Comparison of ENCODE assay signal across 24 mouse cellular contexts in the genomic region with DNA sequence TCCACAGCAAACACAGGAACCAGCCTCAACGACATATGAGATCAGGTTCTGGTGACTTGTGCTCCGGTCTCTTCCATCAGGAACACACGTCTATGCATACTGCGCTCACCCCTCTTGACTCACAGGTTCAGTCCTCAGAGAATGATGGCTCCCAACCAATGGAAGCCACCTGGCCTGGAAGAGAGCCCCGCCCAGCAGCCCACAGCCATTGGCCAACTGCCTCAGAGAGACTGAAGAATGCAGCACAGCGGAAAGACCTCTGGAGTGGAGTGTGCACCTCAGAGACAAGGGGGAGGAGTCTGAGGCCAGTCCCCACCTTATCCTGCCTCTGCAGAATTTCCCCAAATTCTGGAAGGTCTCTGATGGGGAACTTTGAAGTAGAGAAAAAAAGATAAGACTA. TPM values are rescaled to one million over a fixed set of nuclear protein-coding genes. Genes with fewer than 3 reads are reported as not detected.
DNase-seq lines count a peak whose midpoint lies in the region; ATAC-seq and TF ChIP-seq lines count a peak whose summit lies in the region.
"Had no signal": no experiment of that assay in that cellular context is flagged by ENCODE, and none has a peak within 500 bp of the region (broad histone marks: within the 10 kb centered on the region; RNA-seq: fewer than 3 reads in every experiment).

No protein-coding gene starts in this region.

- no peaks in the 10 kb centered on the region for H3K36me3 ChIP-seq in liver, embryonic 11.5 days (ENCODE audit: control insufficient read depth, insufficient read depth, low read length)
- H3K36me3 ChIP-seq in lung, embryonic 16.5 days (ENCODE audit: control insufficient read depth, insufficient read depth, low read length): no peaks in the 10 kb centered on the region
- H3K36me3 ChIP-seq in ES-E14 (ENCODE audit: control insufficient read depth, insufficient read depth, low read length, poor library complexity, severe bottlenecking): no peaks in the 10 kb centered on the region
- no peaks in the 10 kb centered on the region for H3K36me3 ChIP-seq in liver, embryonic 13.5 days
- H3K36me3 ChIP-seq in intestine, embryonic 16.5 days (ENCODE audit: control insufficient read depth, insufficient read depth, low read length): no peaks in the 10 kb centered on the region
- H3K36me3 ChIP-seq: G1E; heart, embryonic 10.5 days; heart, embryonic 15.5 days had no signal

- no peaks in the 10 kb centered on the region for H3K27me3 ChIP-seq in liver, embryonic 11.5 days (replicated peaks; ENCODE audit: control insufficient read depth, insufficient read depth, low read length)
- no peaks in the 10 kb centered on the region for H3K27me3 ChIP-seq in lung, embryonic 16.5 days (ENCODE audit: control insufficient read depth, insufficient read depth, low read depth, low read length)
- 0 out of 2 replicates have a peak, but pooled peaks cover 3% of the 10 kb centered on the region for H3K27me3 ChIP-seq in liver, embryonic 13.5 days
- H3K27me3 ChIP-seq in intestine, embryonic 16.5 days (replicated peaks; ENCODE audit: control insufficient read depth, insufficient read depth, low read length): no peaks in the 10 kb centered on the region
- H3K27me3 ChIP-seq: CH12.LX; heart, embryonic 15.5 days had no signal

- in situ Hi-C loops in ES-E14 (cut with MboI; ENCODE audit: low sequenced_read_pairs in 2 of 2, unreplicated experiment in 2 of 2): no loop called here

- no peak overlapping the region for H3K4me3 ChIP-seq in liver, embryonic 11.5 days (ENCODE audit: low read depth, low read length)
- no peak overlapping the region for H3K4me3 ChIP-seq in lung, embryonic 16.5 days (ENCODE audit: low read length)
- no peak overlapping the region for H3K4me3 ChIP-seq in ES-E14 (ENCODE audit: insufficient read depth in 1 of 2, low read depth in 1 of 2, low read length in 2 of 2, poor library complexity in 1 of 2, severe bottlenecking in 1 of 2)
- no peak overlapping the region for H3K4me3 ChIP-seq in liver, embryonic 13.5 days (replicated peaks)
- H3K4me3 ChIP-seq in intestine, embryonic 16.5 days (ENCODE audit: low read length): no peak overlapping the region
- H3K4me3 ChIP-seq: forebrain, embryonic 13.5 days; heart, embryonic 10.5 days; heart, embryonic 15.5 days had no signal

- 70% methylated on average over 6 of the region's 6 CpGs for WGBS in liver, embryonic 11.5 days
- WGBS in lung, embryonic 16.5 days: 56% methylated on average over 6 of the region's 6 CpGs
- WGBS in liver, embryonic 13.5 days (ENCODE audit: insufficient replicate concordance): 68% methylated on average over 6 of the region's 6 CpGs
- WGBS in intestine, embryonic 16.5 days: 83% methylated on average over 6 of the region's 6 CpGs

- peak; percentile 25; the same call in 1 of the 2 replicates for ATAC-seq in liver, embryonic 11.5 days (replicated peaks; ENCODE audit: low FRiP score)
- peak; percentile 30 for ATAC-seq in lung, embryonic 16.5 days (ENCODE audit: low read depth)
- peak; percentile 25; the same call in 1 of the 2 replicates for ATAC-seq in liver, embryonic 13.5 days (ENCODE audit: low read depth)
- ATAC-seq in intestine, embryonic 16.5 days: no peak
- ATAC-seq: activated CD4-positive, CD25-positive, alpha-beta regulatory T cell, adult 4 months had no signal

- no peak for DNase-seq in liver, embryonic 11.5 days (ENCODE audit: low spot score)
- no peak for DNase-seq in liver
- DNase-seq in lung, postnatal 25 days (ENCODE audit: low spot score): no peak
- peak; percentile 40 for DNase-seq in ES-E14 (ENCODE audit: low read depth, low spot score)
- no peak for DNase-seq in liver, embryonic 13.5 days
- DNase-seq: adrenal gland, postnatal 14 days; cerebellum, adult 11-12 months; cerebellum, adult 9-10 months; cerebellum, postnatal 25 days; gastrocnemius, postnatal 36 days; heart, adult 11 months; heart, postnatal 14 days had no signal

- H3K4me2 ChIP-seq in liver, embryonic 11.5 days: no peak overlapping the region
- H3K4me2 ChIP-seq in lung, embryonic 16.5 days (ENCODE audit: low read depth, low read length): no peak overlapping the region
- no peak overlapping the region for H3K4me2 ChIP-seq in liver, embryonic 13.5 days
- H3K4me2 ChIP-seq in intestine, embryonic 16.5 days (ENCODE audit: low read depth, low read length): no peak overlapping the region
- H3K4me2 ChIP-seq: heart, embryonic 15.5 days had no signal

- no peak overlapping the region for H3K9ac ChIP-seq in liver, embryonic 11.5 days (ENCODE audit: low read depth, low read length)
- H3K9ac ChIP-seq in lung, embryonic 16.5 days (ENCODE audit: low read length): no peak overlapping the region
- no peak overlapping the region for H3K9ac ChIP-seq in ES-E14 (ENCODE audit: insufficient read depth, low read depth, low read length, poor library complexity, severe bottlenecking)
- H3K9ac ChIP-seq in liver, embryonic 13.5 days: no peak overlapping the region
- H3K9ac ChIP-seq in intestine, embryonic 16.5 days (ENCODE audit: low read depth, low read length): no peak overlapping the region
- H3K9ac ChIP-seq: forebrain, embryonic 13.5 days; heart, embryonic 15.5 days; hindbrain, embryonic 14.5 days had no signal

- no peaks in the 10 kb centered on the region for H3K9me3 ChIP-seq in liver, embryonic 11.5 days (ENCODE audit: control insufficient read depth, low read length)
- no peaks in the 10 kb centered on the region for H3K9me3 ChIP-seq in lung, embryonic 16.5 days (ENCODE audit: control insufficient read depth, low read length)
- H3K9me3 ChIP-seq in ES-E14 (ENCODE audit: control insufficient read depth, insufficient read depth, low read depth, low read length): no peaks in the 10 kb centered on the region
- H3K9me3 ChIP-seq in liver, embryonic 13.5 days (replicated peaks): no peaks in the 10 kb centered on the region
- no peaks in the 10 kb centered on the region for H3K9me3 ChIP-seq in intestine, embryonic 16.5 days (ENCODE audit: control insufficient read depth, low read length)
- H3K9me3 ChIP-seq: forebrain, embryonic 13.5 days; G1E; heart, embryonic 10.5 days; heart, embryonic 15.5 days had no signal

- H3K4me1 ChIP-seq in liver, embryonic 11.5 days (replicated peaks; ENCODE audit: control insufficient read depth, insufficient read depth, low read length): peaks cover 4% of the 10 kb centered on the region; the same call in 1 of the 2 replicates
- peaks cover 24% of the 10 kb centered on the region for H3K4me1 ChIP-seq in lung, embryonic 16.5 days (replicated peaks; ENCODE audit: control insufficient read depth, insufficient read depth, low read length)
- peaks cover 2 to 7% of the 10 kb centered on the region in 2 experiments; a peak in 1 of 4 replicates for H3K4me1 ChIP-seq in ES-E14 (ENCODE audit: control insufficient read depth in 2 of 2, insufficient read depth in 2 of 2, low read length in 2 of 2, poor library complexity in 1 of 2)
- H3K4me1 ChIP-seq in liver, embryonic 13.5 days (replicated peaks): peaks cover 21% of the 10 kb centered on the region
- H3K4me1 ChIP-seq in intestine, embryonic 16.5 days (ENCODE audit: control insufficient read depth, insufficient read depth, low read length): peaks cover 7% of the 10 kb centered on the region; the same call in 1 of the 2 replicates
- H3K4me1 ChIP-seq: forebrain, embryonic 13.5 days had no signal

- no peak overlapping the region for H3K27ac ChIP-seq in liver, embryonic 11.5 days (ENCODE audit: low read depth, low read length)
- H3K27ac ChIP-seq in lung, embryonic 16.5 days (ENCODE audit: low read length): peak overlapping the region; percentile 57
- no peak overlapping the region for H3K27ac ChIP-seq in ES-E14 (ENCODE audit: insufficient read depth, low read depth, low read length, poor library complexity, severe bottlenecking)
- H3K27ac ChIP-seq in liver, embryonic 13.5 days: no peak overlapping the region
- H3K27ac ChIP-seq in intestine, embryonic 16.5 days (ENCODE audit: low read length): no peak overlapping the region
- H3K27ac ChIP-seq: forebrain, embryonic 13.5 days; heart, embryonic 15.5 days; hindbrain, embryonic 14.5 days had no signal

TF ChIP-seq in ES-E14, 5 proteins besides CTCF, POLR2A, EP300 and RAD21:
- TF ChIP-seq ZC3H11A (IDR thresholded peaks at IDR 0.05; ENCODE audit: borderline replicate concordance, low read depth, low read length): no peak
- no peak for TF ChIP-seq ZNF384 (IDR thresholded peaks at IDR 0.05; ENCODE audit: low read depth, low read length)
- no peak for TF ChIP-seq MAFK (IDR thresholded peaks at IDR 0.05; ENCODE audit: insufficient read depth, low read depth, low read length)
- no peak for TF ChIP-seq CHD2 (IDR thresholded peaks at IDR 0.05; ENCODE audit: low read depth, low read length)
- TF ChIP-seq HCFC1 (IDR thresholded peaks at IDR 0.05; ENCODE audit: borderline replicate concordance, insufficient read depth, low read length): no peak

RNA-seq across cellular contexts. Expression of a gene that starts 36.0 kb away (rescaled TPM):
- polyA plus RNA-seq in liver, embryonic 11.5 days (2014; fragmentation: Nextera tagmentation; extraction: Ambion mirVana): 0.16 TPM in 1 of 2 replicates, not detected in the other
- 2.9 and 4.2 TPM in 2 replicates for polyA plus RNA-seq in lung, embryonic 16.5 days (2015; fragmentation: Nextera tagmentation; extraction: Ambion mirVana)
- total RNA-seq in ES-E14 (2012; rRNA removed): 0.11 and 0.22 TPM in 2 replicates
- 0.08 and 0.15 TPM in 2 replicates for polyA plus RNA-seq in liver, embryonic 13.5 days (2015; fragmentation: Nextera tagmentation; extraction: Ambion mirVana)
- 0.27 and 0.35 TPM in 2 replicates for polyA plus RNA-seq in intestine, embryonic 16.5 days (2015; fragmentation: Nextera tagmentation; extraction: Ambion mirVana)
- total RNA-seq: adrenal gland, adult 18-20 months; adrenal gland, postnatal 14 days; CH12.LX; gastrocnemius, adult 8-10 months; gastrocnemius, postnatal 36 days; hematopoietic stem cell, adult 5-6 weeks had no signal
- polyA plus RNA-seq: activated CD4-positive, CD25-positive, alpha-beta regulatory T cell, adult 4 months had no signal

RNA-seq across cellular contexts. Expression of a gene that starts 45.5 kb away (rescaled TPM):
- 8.5 and 9.0 TPM in 2 replicates for polyA plus RNA-seq in liver, embryonic 11.5 days (2014; fragmentation: Nextera tagmentation; extraction: Ambion mirVana)
- 131 and 151 TPM in 2 replicates for polyA plus RNA-seq in lung, embryonic 16.5 days (2015; fragmentation: Nextera tagmentation; extraction: Ambion mirVana)
- total RNA-seq in ES-E14 (2012; rRNA removed): 2.5 and 2.8 TPM in 2 replicates
- polyA plus RNA-seq in liver, embryonic 13.5 days (2015; fragmentation: Nextera tagmentation; extraction: Ambion mirVana): 4.4 and 5.5 TPM in 2 replicates
- 18.5 and 19.3 TPM in 2 replicates for polyA plus RNA-seq in intestine, embryonic 16.5 days (2015; fragmentation: Nextera tagmentation; extraction: Ambion mirVana)
- total RNA-seq: CH12.LX had no signal
- polyA plus RNA-seq: G1E had no signal

RNA-seq across cellular contexts. Expression of a gene that starts 52.5 kb away (rescaled TPM):
- 69.9 and 78.0 TPM in 2 replicates for polyA plus RNA-seq in liver, embryonic 11.5 days (2014; fragmentation: Nextera tagmentation; extraction: Ambion mirVana)
- polyA plus RNA-seq in lung, embryonic 16.5 days (2015; fragmentation: Nextera tagmentation; extraction: Ambion mirVana): 59.7 and 59.9 TPM in 2 replicates
- total RNA-seq in ES-E14 (2012; rRNA removed): 53.5 and 67.4 TPM in 2 replicates
- polyA plus RNA-seq in liver, embryonic 13.5 days (2015; fragmentation: Nextera tagmentation; extraction: Ambion mirVana): 41.0 and 44.8 TPM in 2 replicates
- 52.0 and 52.6 TPM in 2 replicates for polyA plus RNA-seq in intestine, embryonic 16.5 days (2015; fragmentation: Nextera tagmentation; extraction: Ambion mirVana)
